Mouse (Mus musculus) limb, embryonic 14.5 days (tissue): Measurements from ENCODE around the gene Gpc5. TPM values are rescaled to one million over a fixed set of nuclear protein-coding genes. Genes with fewer than 3 reads are reported as not detected.

ENCODE experiments used
- ATAC-seq: fragments of 200-750 bp; cut with Nextera tagmentation; 2 replicates; pipeline ENCODE4 v1.8.0; 2017; ENCODE audit warnings: low read depth, moderate number of reproducible peaks, moderate TSS enrichment; ENCODE audit not compliant: low FRiP score
- DNase-seq: peaks from one replicate; pipeline ENCODE4 v3.0.0-alpha.2; 2015; ENCODE audit warnings: low spot score
- H3K27ac ChIP-seq: fragments of 300-500 bp; sonication (generic); replicated peaks from 2 replicates; pipeline ENCODE4 v1.5.1; 2014; ENCODE audit warnings: low read depth, mild to moderate bottlenecking, low read length, moderate library complexity, mixed read lengths
- H3K27me3 ChIP-seq: fragments of 300-500 bp; sonication (generic); 2 replicates; pipeline ENCODE4 v1.6.1; 2014; ENCODE audit warnings: low read length, mixed read lengths; ENCODE audit not compliant: control insufficient read depth, insufficient read depth
- H3K36me3 ChIP-seq: fragments of 300-500 bp; sonication (generic); 2 replicates; pipeline ENCODE4 v1.6.1; 2014; ENCODE audit warnings: mild to moderate bottlenecking, low read length, moderate library complexity, mixed read lengths; ENCODE audit not compliant: control insufficient read depth, insufficient read depth
- H3K4me1 ChIP-seq: fragments of 300-500 bp; sonication (generic); 2 replicates; pipeline ENCODE4 v1.6.1; 2014; ENCODE audit warnings: antibody characterized with exemption, low read length, mixed read lengths; ENCODE audit not compliant: control insufficient read depth, insufficient read depth
- H3K4me2 ChIP-seq: fragments of 300-500 bp; sonication (generic); replicated peaks from 2 replicates; pipeline ENCODE4 v1.6.1; 2014; ENCODE audit warnings: low read depth, mild to moderate bottlenecking, low read length, moderate library complexity; ENCODE audit not compliant: severe bottlenecking
- H3K4me3 ChIP-seq: fragments of 300-500 bp; sonication (generic); replicated peaks from 2 replicates; pipeline ENCODE4 v1.5.1; 2014; ENCODE audit warnings: low read length
- H3K9ac ChIP-seq: fragments of 300-500 bp; sonication (generic); 2 replicates; pipeline ENCODE4 v1.6.1; 2014; ENCODE audit warnings: mild to moderate bottlenecking, low read depth, low read length, moderate library complexity; ENCODE audit not compliant: severe bottlenecking
- H3K9me3 ChIP-seq: fragments of 300-500 bp; sonication (generic); 2 replicates; pipeline ENCODE4 v1.6.1; 2016; ENCODE audit warnings: low read length; ENCODE audit not compliant: control insufficient read depth
- POLR2A ChIP-seq: fragments of 200-500 bp; IDR thresholded peaks from 2 replicates; pipeline ENCODE4 v1.8.0; 2012; ENCODE audit warnings: inconsistent platforms, mild to moderate bottlenecking, moderate library complexity, borderline replicate concordance; ENCODE audit not compliant: insufficient read depth, insufficient read length; ENCODE audit errors: extremely low read depth
- WGBS: fragments of 180-500 bp; shearing (Covaris S2); extraction: QIAGEN DNeasy Blood & Tissue Kit; methylation state at CpG from one replicate; pipeline ENCODE4 v1.1.7; 2014; 5-methylcytosine and 5-hydroxymethylcytosine counted together
- polyA plus RNA-seq, 2 experiments: library from polyadenylated mRNA; depleted of rRNA in 1 of 2; stranded (reverse) in 1 of 2; unstranded in 1 of 2; fragments of >200 nt; fragmentation: Nextera tagmentation in 1 of 2; extraction: Ambion mirVana in 1 of 2; gene quantifications; 2 replicates each; pipeline versions ENCODE4 v1.2.1 to v1.2.3; 2012 to 2014

The Gpc5 gene
- polyA plus RNA-seq, 2 experiments, result 0.78 to 1.4 TPM

- WGBS, result 75% methylated on average over 1 of the region's 1 CpGs
- no peak for TF ChIP-seq POLR2A
- H3K4me3 ChIP-seq, result no peak overlapping the region
Observed at GRCm38 (mm10) chr14:116127943-116128342, 1035.9 kb downstream of the Gpc5 start.

GRCm38 (mm10) chr14:116137330-116137729 is 1045.3 kb downstream of the Gpc5 start:
- TF ChIP-seq POLR2A, result no peak
- DNase-seq, result no peak
- Histone ChIP-seq H3K9ac (no peak overlapping the region), H3K4me2 (no peak overlapping the region), H3K27ac (no peak overlapping the region), H3K9me3 (no peaks in the 10 kb centered on the region), H3K27me3 (no peaks in the 10 kb centered on the region), H3K4me1 (no peaks in the 10 kb centered on the region), H3K4me3 (no peak overlapping the region), H3K36me3 (no peaks in the 10 kb centered on the region)
- 70% methylated on average over 5 of the region's 5 CpGs for WGBS
- no peak for ATAC-seq

More at GRCm38 (mm10) chr14:116127943-116128342, 1035.9 kb downstream of the Gpc5 start:
- H3K4me2 ChIP-seq, result no peak overlapping the region
- no peak overlapping the region for H3K9ac ChIP-seq
- no peak overlapping the region for H3K27ac ChIP-seq
- H3K4me1 ChIP-seq, result no peaks in the 10 kb centered on the region
- no peaks in the 10 kb centered on the region for H3K36me3 ChIP-seq
- DNase-seq (no peak), ATAC-seq (no peak)
- no peaks in the 10 kb centered on the region for H3K27me3 ChIP-seq
- no peaks in the 10 kb centered on the region for H3K9me3 ChIP-seq

- Histone ChIP-seq H3K9ac (no peak overlapping the region), H3K4me2 (no peak overlapping the region), H3K36me3 (no peaks in the 10 kb centered on the region), H3K27me3 (no peaks in the 10 kb centered on the region), H3K4me3 (no peak overlapping the region), H3K27ac (no peak overlapping the region), H3K9me3 (no peaks in the 10 kb centered on the region), H3K4me1 (no peaks in the 10 kb centered on the region)
- no peak for TF ChIP-seq POLR2A
- 83% methylated on average over 1 of the region's 1 CpGs for WGBS
- no peak for ATAC-seq
- no peak for DNase-seq
Observed at GRCm38 (mm10) chr14:116137772-116138171, 1045.8 kb downstream of the Gpc5 start.

- Histone ChIP-seq H3K36me3 (no peaks in the 10 kb centered on the region), H3K27ac (no peak overlapping the region), H3K9me3 (no peaks in the 10 kb centered on the region), H3K27me3 (no peaks in the 10 kb centered on the region), H3K9ac (no peak overlapping the region), H3K4me3 (no peak overlapping the region), H3K4me2 (no peak overlapping the region), H3K4me1 (no peaks in the 10 kb centered on the region)
- DNase-seq (no peak), ATAC-seq (no peak)
- WGBS, result 82% methylated on average over 2 of the region's 2 CpGs
- TF ChIP-seq POLR2A, result no peak
Observed at GRCm38 (mm10) chr14:116162586-116162985, 1070.6 kb downstream of the Gpc5 start.

- ATAC-seq (no peak), DNase-seq (no peak)
- no peak for TF ChIP-seq POLR2A
- Histone ChIP-seq H3K4me1 (no peaks in the 10 kb centered on the region), H3K36me3 (no peaks in the 10 kb centered on the region), H3K27ac (no peak overlapping the region), H3K4me3 (no peak overlapping the region), H3K9me3 (no peaks in the 10 kb centered on the region), H3K27me3 (no peaks in the 10 kb centered on the region), H3K9ac (no peak overlapping the region), H3K4me2 (no peak overlapping the region)
Observed at GRCm38 (mm10) chr14:116167401-116167800, 1075.4 kb downstream of the Gpc5 start.

- Histone ChIP-seq H3K27me3 (no peaks in the 10 kb centered on the region), H3K36me3 (no peaks in the 10 kb centered on the region), H3K4me2 (no peak overlapping the region), H3K4me1 (no peaks in the 10 kb centered on the region), H3K9ac (no peak overlapping the region), H3K27ac (no peak overlapping the region), H3K9me3 (no peaks in the 10 kb centered on the region), H3K4me3 (no peak overlapping the region)
- no peak for TF ChIP-seq POLR2A
- WGBS, result 59% methylated on average over 5 of the region's 5 CpGs
- DNase-seq, result no peak
- ATAC-seq, result no peak
Observed at GRCm38 (mm10) chr14:116169129-116169528, 1077.1 kb downstream of the Gpc5 start.
